Mouse (Mus musculus): Measurements from ENCODE around the gene Park7. TPM values are rescaled to one million over a fixed set of nuclear protein-coding genes. Genes with fewer than 3 reads are reported as not detected.

The Park7 gene
- polyA plus RNA-seq, 1 experiment from 2014 or later = 227 TPM

DNA sequence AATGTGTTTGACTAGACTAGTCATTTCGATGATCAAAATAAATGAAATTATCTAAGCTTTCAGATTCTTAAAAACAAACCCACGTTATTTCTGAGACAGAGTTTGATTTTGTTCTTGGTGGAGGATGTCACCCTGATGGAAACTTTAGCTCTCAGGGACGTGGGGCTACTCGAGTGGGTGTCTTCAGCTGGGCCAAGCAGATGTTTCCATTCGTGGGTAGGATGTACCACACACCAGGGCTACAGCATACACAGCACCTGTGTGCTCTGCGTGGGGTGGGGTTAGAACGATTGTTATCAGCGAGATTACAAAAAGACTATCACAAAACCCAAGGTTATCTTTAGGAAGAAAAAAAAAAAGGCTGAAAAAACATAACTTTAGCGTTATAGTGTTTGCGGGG lies 36.7 kb upstream of the Park7 start:
- no peak for DNase-seq
- TF ChIP-seq CTCF (IDR thresholded peaks at IDR 0.05; ENCODE audit: low read depth) (no peak), EP300 (IDR thresholded peaks at IDR 0.05; ENCODE audit: low read depth) (no peak)
- H3K4me1 ChIP-seq (ENCODE audit: insufficient read depth) = no peaks in the 10 kb centered on the region
- H3K36me3 ChIP-seq (replicated peaks; ENCODE audit: insufficient read depth, low read length) = no peaks in the 10 kb centered on the region
- 66% methylated on average over 10 of the region's 10 CpGs for WGBS (ENCODE audit: insufficient replicate concordance)
- H3K4me3 ChIP-seq (ENCODE audit: low read depth, low read length) = no peak overlapping the region
- ATAC-seq = no peak
- H3K4me2 ChIP-seq (ENCODE audit: low read depth, low read length) = no peak overlapping the region
- H3K9me3 ChIP-seq (ENCODE audit: low read length) = no peaks in the 10 kb centered on the region
- H3K9ac ChIP-seq (replicated peaks) = no peak overlapping the region
- H3K27ac ChIP-seq (ENCODE audit: low read depth) = no peak overlapping the region
- H3K27me3 ChIP-seq (ENCODE audit: insufficient read depth, low read length) = no peaks in the 10 kb centered on the region

DNA sequence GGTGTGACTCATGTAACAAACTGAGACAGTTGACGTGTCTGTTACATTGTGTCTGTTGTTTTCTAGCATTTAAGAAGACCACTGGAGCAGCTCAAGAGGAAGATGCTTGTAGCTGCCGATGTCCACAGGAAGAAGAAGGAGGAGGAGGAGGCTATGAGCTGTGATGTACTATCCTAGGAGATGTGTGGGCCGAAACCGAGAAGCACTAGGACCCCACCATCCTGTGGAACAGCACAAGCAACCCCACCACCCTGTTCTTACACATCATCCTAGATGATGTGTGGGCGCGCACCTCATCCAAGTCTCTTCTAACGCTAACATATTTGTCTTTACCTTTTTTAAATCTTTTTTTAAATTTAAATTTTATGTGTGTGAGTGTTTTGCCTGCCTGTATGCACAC lies 30.5 kb upstream of the Park7 start:
- Histone ChIP-seq H3K27ac (ENCODE audit: low read depth) (no peak overlapping the region), H3K9me3 (ENCODE audit: low read length) (no peaks in the 10 kb centered on the region), H3K4me2 (ENCODE audit: low read depth, low read length) (no peak overlapping the region), H3K9ac (replicated peaks) (no peak overlapping the region), H3K27me3 (ENCODE audit: insufficient read depth, low read length) (no peaks in the 10 kb centered on the region), H3K36me3 (replicated peaks; ENCODE audit: insufficient read depth, low read length) (no peaks in the 10 kb centered on the region), H3K4me1 (ENCODE audit: insufficient read depth) (no peaks in the 10 kb centered on the region), H3K4me3 (ENCODE audit: low read depth, low read length) (no peak overlapping the region)
- TF ChIP-seq EP300 (IDR thresholded peaks at IDR 0.05; ENCODE audit: low read depth) (no peak), CTCF (IDR thresholded peaks at IDR 0.05; ENCODE audit: low read depth) (no peak)
- ATAC-seq = no peak
- no peak for DNase-seq
- WGBS (ENCODE audit: insufficient replicate concordance) = 88% methylated on average over 7 of the region's 7 CpGs

DNA sequence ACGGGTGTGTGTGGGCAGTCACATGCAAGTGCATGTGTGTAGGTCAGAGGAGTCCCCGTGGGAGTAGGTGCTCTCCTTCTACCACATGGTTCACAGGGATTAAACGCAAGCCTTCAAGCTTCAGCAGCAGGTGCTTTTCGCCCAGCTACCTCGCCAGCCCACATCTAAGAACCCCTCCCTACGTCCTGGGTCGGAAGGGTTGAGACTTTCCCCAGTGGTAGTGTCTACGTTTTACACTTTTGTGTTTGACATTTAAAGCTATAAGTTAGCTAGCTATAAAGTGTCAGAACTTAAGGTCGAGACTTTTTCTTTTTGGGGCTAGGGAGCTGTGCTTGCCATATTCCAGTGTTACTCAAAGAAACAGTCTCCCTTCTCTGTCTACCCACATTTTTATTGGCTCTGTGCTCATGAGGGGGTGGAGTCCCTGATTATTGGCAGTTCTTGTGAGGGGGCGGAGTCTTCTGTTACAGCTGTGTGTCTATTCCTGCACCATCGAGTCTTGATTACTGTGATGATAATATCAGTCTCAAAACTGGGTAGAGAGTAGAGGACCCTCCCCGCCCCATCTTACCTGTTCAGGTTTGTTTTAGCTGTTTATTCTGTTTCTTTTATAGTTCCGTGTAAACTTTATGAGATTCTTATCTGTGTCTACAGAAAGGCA lies 25.9 kb upstream of the Park7 start:
- Histone ChIP-seq H3K27me3 (ENCODE audit: insufficient read depth, low read length) (no peaks in the 10 kb centered on the region), H3K4me2 (ENCODE audit: low read depth, low read length) (no peak overlapping the region), H3K4me1 (ENCODE audit: insufficient read depth) (0 out of 2 replicates have a peak, but pooled peaks cover 3% of the 10 kb centered on the region), H3K27ac (ENCODE audit: low read depth) (no peak overlapping the region), H3K9ac (replicated peaks) (no peak overlapping the region), H3K9me3 (ENCODE audit: low read length) (no peaks in the 10 kb centered on the region), H3K36me3 (replicated peaks; ENCODE audit: insufficient read depth, low read length) (no peaks in the 10 kb centered on the region), H3K4me3 (ENCODE audit: low read depth, low read length) (no peak overlapping the region)
- TF ChIP-seq EP300 (IDR thresholded peaks at IDR 0.05; ENCODE audit: low read depth) = no peak
- TF ChIP-seq CTCF (IDR thresholded peaks at IDR 0.05; ENCODE audit: low read depth) = no peak
- WGBS (ENCODE audit: insufficient replicate concordance) = 65% methylated on average over 13 of the region's 13 CpGs
- DNase-seq (no peak), ATAC-seq (no peak)

DNA sequence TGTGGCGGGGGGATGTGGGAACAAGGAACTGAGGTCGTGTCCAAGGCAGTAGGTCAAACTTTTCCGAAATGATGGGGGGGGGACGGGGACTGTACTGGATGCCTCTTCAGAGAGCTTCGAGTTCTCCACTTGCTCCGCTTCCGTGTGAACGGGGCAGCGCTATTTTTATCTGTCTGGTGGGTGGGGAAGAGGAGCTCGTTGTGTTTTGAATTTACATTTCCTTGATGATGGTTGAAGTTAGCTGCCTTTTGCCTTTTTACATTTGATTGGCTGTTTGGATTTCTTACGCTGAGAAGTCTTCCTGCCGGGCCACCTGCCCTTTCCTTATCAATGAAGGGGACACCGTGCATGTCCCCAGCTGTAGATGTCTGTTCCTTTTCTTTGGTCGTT lies 23.8 kb upstream of the Park7 start:
- H3K4me3 ChIP-seq (ENCODE audit: low read depth, low read length) = no peak overlapping the region
- peak overlapping the region; percentile 9; the same call in 1 of the 2 replicates for H3K4me2 ChIP-seq (ENCODE audit: low read depth, low read length)
- H3K9me3 ChIP-seq (ENCODE audit: low read length) = no peaks in the 10 kb centered on the region
- 0 out of 2 replicates have a peak, but pooled peaks cover 3% of the 10 kb centered on the region for H3K4me1 ChIP-seq (ENCODE audit: insufficient read depth)
- DNase-seq (no peak), ATAC-seq (no peak)
- TF ChIP-seq CTCF (IDR thresholded peaks at IDR 0.05; ENCODE audit: low read depth) (no peak), EP300 (IDR thresholded peaks at IDR 0.05; ENCODE audit: low read depth) (no peak)
- no peak overlapping the region for H3K9ac ChIP-seq (replicated peaks)
- no peaks in the 10 kb centered on the region for H3K36me3 ChIP-seq (replicated peaks; ENCODE audit: insufficient read depth, low read length)
- no peaks in the 10 kb centered on the region for H3K27me3 ChIP-seq (ENCODE audit: insufficient read depth, low read length)
- 24% methylated on average over 14 of the region's 14 CpGs for WGBS (ENCODE audit: insufficient replicate concordance)
- H3K27ac ChIP-seq (ENCODE audit: low read depth) = no peak overlapping the region

DNA sequence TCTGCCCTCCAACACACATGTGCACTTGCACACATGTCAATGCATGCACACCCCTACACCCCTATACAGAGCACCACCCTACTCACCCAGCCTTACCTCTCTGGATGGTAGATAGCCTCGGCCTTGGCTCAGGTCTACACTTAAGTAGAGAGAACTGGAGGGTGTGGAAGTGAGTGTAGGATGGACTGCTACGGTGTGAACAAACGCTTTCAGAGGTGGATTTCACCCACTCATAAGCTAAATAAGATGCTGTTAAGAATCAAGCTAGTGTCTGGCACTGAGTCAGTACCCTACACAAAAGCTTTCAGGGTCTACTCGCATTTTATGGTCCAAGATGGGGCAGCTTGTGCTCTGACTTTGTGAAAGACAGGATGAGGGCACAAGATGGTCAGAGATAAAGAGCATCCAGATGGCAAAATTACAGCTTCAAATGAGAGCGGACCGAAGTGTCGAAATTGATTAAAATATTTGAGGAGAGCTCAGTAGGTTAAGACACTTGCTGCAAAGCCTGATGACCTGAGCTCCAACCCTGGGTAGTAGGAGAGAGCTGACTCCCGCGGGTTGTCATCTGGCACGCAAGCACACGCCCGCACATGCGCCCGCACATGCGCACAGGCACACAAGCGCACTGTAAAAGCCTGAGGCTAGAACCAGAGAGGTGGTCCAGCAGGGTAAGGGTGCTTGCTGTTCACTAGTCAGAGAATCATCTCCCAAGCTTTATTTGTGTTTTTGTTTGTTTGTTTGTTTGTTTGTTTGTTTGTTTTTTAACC lies 23.2 kb upstream of the Park7 start:
- H3K4me1 ChIP-seq (ENCODE audit: insufficient read depth) = 0 out of 2 replicates have a peak, but pooled peaks cover 3% of the 10 kb centered on the region
- TF ChIP-seq CTCF (IDR thresholded peaks at IDR 0.05; ENCODE audit: low read depth) (no peak), EP300 (IDR thresholded peaks at IDR 0.05; ENCODE audit: low read depth) (no peak)
- H3K4me2 ChIP-seq (ENCODE audit: low read depth, low read length) = peak overlapping the region; percentile 9; the same call in 1 of the 2 replicates
- no peak overlapping the region for H3K27ac ChIP-seq (ENCODE audit: low read depth)
- no peak for ATAC-seq
- no peak for DNase-seq
- H3K9ac ChIP-seq (replicated peaks) = no peak overlapping the region
- no peaks in the 10 kb centered on the region for H3K9me3 ChIP-seq (ENCODE audit: low read length)
- H3K4me3 ChIP-seq (ENCODE audit: low read depth, low read length) = no peak overlapping the region
- H3K27me3 ChIP-seq (ENCODE audit: insufficient read depth, low read length) = no peaks in the 10 kb centered on the region
- 75% methylated on average over 16 of the region's 16 CpGs for WGBS (ENCODE audit: insufficient replicate concordance)
- no peaks in the 10 kb centered on the region for H3K36me3 ChIP-seq (replicated peaks; ENCODE audit: insufficient read depth, low read length)

DNA sequence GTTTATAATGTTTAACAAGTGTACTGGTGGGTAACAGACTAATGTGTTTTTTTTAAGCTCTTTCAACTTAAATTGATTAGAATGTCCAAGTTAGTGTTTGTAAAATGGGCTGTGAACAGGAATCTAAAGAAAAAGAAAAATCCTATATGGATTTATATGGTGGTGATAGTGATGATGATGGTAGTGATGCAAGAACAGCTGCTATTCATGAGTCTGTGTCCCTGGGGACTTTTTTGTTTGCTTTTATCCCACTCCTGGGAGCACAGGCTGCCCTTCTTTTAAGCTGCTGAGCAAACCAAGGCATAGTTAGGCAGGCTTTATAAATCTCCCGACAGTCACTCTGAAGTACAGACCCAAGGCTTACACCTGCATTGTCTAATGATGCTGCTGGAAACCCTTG lies 19.3 kb upstream of the Park7 start:
- ATAC-seq (no peak), DNase-seq (no peak)
- no peaks in the 10 kb centered on the region for H3K36me3 ChIP-seq (replicated peaks; ENCODE audit: insufficient read depth, low read length)
- H3K27ac ChIP-seq (ENCODE audit: low read depth) = no peak overlapping the region
- no peak overlapping the region for H3K9ac ChIP-seq (replicated peaks)
- TF ChIP-seq EP300 (IDR thresholded peaks at IDR 0.05; ENCODE audit: low read depth) = no peak
- TF ChIP-seq CTCF (IDR thresholded peaks at IDR 0.05; ENCODE audit: low read depth) = no peak
- H3K4me3 ChIP-seq (ENCODE audit: low read depth, low read length) = no peak overlapping the region
- no peaks in the 10 kb centered on the region for H3K9me3 ChIP-seq (ENCODE audit: low read length)
- 78% methylated on average over 1 of the region's 1 CpGs for WGBS (ENCODE audit: insufficient replicate concordance)
- 0 out of 2 replicates have a peak, but pooled peaks cover 3% of the 10 kb centered on the region for H3K4me1 ChIP-seq (ENCODE audit: insufficient read depth)
- no peak overlapping the region for H3K4me2 ChIP-seq (ENCODE audit: low read depth, low read length)
- 0 out of 2 replicates have a peak, but pooled peaks cover 2% of the 10 kb centered on the region for H3K27me3 ChIP-seq (ENCODE audit: insufficient read depth, low read length)
